24 mouse cellular contexts compared by ENCODE assay signal in the genomic region with DNA sequence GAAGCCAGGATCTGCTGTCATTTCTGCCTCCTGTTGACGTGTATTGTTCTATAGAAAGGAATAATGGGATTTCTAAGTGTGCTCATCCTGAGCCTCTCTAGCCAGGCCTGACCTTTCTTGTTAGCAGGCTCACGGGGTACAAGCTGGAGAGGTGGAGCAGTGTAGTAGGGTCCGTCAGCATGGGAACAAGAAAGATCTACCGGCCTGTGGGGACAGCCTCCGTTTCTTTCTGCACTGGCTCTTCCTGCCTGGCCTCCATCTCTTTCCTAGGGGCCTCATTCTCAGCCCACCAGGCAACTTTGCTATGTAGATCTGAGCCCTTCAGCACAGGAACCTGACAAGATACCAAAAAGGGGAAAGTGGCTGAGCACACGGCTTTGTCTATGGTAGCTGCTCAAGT. TPM values are rescaled to one million over a fixed set of nuclear protein-coding genes. Genes with fewer than 3 reads are reported as not detected.
"Had no signal": no experiment of that assay in that cellular context is flagged by ENCODE, and none has a peak within 500 bp of the region (broad histone marks: within the 10 kb centered on the region; RNA-seq: fewer than 3 reads in every experiment).

No protein-coding gene starts in this region.

- H3K4me2 ChIP-seq: limb, embryonic 13.5 days; lung, embryonic 14.5 days; midbrain, embryonic 13.5 days; neural tube, embryonic 13.5 days; stomach, embryonic 15.5 days had no signal

- H3K27me3 ChIP-seq: limb, embryonic 13.5 days; megakaryocyte, embryonic 14.5 days; midbrain, embryonic 13.5 days; neural tube, embryonic 13.5 days; stomach, embryonic 15.5 days had no signal

- H3K4me1 ChIP-seq: midbrain, embryonic 10.5 days; midbrain, embryonic 13.5 days; neural tube, embryonic 13.5 days had no signal

- H3K36me3 ChIP-seq: stomach, embryonic 15.5 days had no signal

- ATAC-seq: lung, postnatal 0 days; midbrain, embryonic 13.5 days; midbrain, embryonic 16.5 days had no signal

- H3K9me3 ChIP-seq: limb, embryonic 10.5 days; limb, embryonic 13.5 days; megakaryocyte, embryonic 14.5 days; midbrain, embryonic 10.5 days; midbrain, embryonic 13.5 days; neural tube, embryonic 13.5 days; stomach, embryonic 15.5 days had no signal

- H3K27ac ChIP-seq: kidney, postnatal 0 days; layer of hippocampus, adult 2 months; limb, embryonic 10.5 days; limb, embryonic 13.5 days; macrophage; midbrain, embryonic 13.5 days; neural tube, embryonic 13.5 days; stomach, embryonic 15.5 days had no signal

- H3K4me3 ChIP-seq: layer of hippocampus, adult 2 months; limb, embryonic 10.5 days; limb, embryonic 13.5 days; megakaryocyte, embryonic 14.5 days; midbrain, embryonic 10.5 days; midbrain, embryonic 13.5 days; myocyte; neural tube, embryonic 13.5 days; stomach, embryonic 15.5 days had no signal

- DNase-seq: kidney, adult 2 months; kidney, postnatal 25 days; layer of hippocampus, adult 9-11 months; lung, embryonic 14.5 days; retina, postnatal 1 day; right cerebral cortex, postnatal 25 days; spleen, adult 18-20 months; thymus, postnatal 25 days had no signal

- H3K9ac ChIP-seq: limb, embryonic 13.5 days; lung, embryonic 14.5 days; midbrain, embryonic 13.5 days; neural tube, embryonic 13.5 days; stomach, embryonic 15.5 days had no signal

RNA-seq across cellular contexts. Expression of gene Ucp3, which starts 4.0 kb away (rescaled TPM):
- total RNA-seq: liver, adult 2 months; monocyte, adult 5-6 weeks; neutrophil, adult 5-6 weeks had no signal
- polyA plus RNA-seq: limb, embryonic 10.5 days; liver, adult 2 months; lung, embryonic 14.5 days; macrophage; midbrain, embryonic 10.5 days; midbrain, embryonic 13.5 days; midbrain, embryonic 16.5 days; neural tube, embryonic 13.5 days had no signal
